Mouse (Mus musculus) limb, embryonic 14.5 days (tissue): Measurements from ENCODE around the gene 4930512M02Rik. TPM values are rescaled to one million over a fixed set of nuclear protein-coding genes. Genes with fewer than 3 reads are reported as not detected.

Experiments
- ATAC-seq: fragments of 200-750 bp; cut with Nextera tagmentation; 2 replicates; pipeline ENCODE4 v1.8.0; 2017; ENCODE audit warnings: low read depth, moderate number of reproducible peaks, moderate TSS enrichment; ENCODE audit not compliant: low FRiP score
- DNase-seq: peaks from one replicate; pipeline ENCODE4 v3.0.0-alpha.2; 2015; ENCODE audit warnings: low spot score
- H3K27ac ChIP-seq: fragments of 300-500 bp; sonication (generic); replicated peaks from 2 replicates; pipeline ENCODE4 v1.5.1; 2014; ENCODE audit warnings: low read depth, mild to moderate bottlenecking, low read length, moderate library complexity, mixed read lengths
- H3K27me3 ChIP-seq: fragments of 300-500 bp; sonication (generic); 2 replicates; pipeline ENCODE4 v1.6.1; 2014; ENCODE audit warnings: low read length, mixed read lengths; ENCODE audit not compliant: control insufficient read depth, insufficient read depth
- H3K36me3 ChIP-seq: fragments of 300-500 bp; sonication (generic); 2 replicates; pipeline ENCODE4 v1.6.1; 2014; ENCODE audit warnings: mild to moderate bottlenecking, low read length, moderate library complexity, mixed read lengths; ENCODE audit not compliant: control insufficient read depth, insufficient read depth
- H3K4me1 ChIP-seq: fragments of 300-500 bp; sonication (generic); 2 replicates; pipeline ENCODE4 v1.6.1; 2014; ENCODE audit warnings: antibody characterized with exemption, low read length, mixed read lengths; ENCODE audit not compliant: control insufficient read depth, insufficient read depth
- H3K4me2 ChIP-seq: fragments of 300-500 bp; sonication (generic); replicated peaks from 2 replicates; pipeline ENCODE4 v1.6.1; 2014; ENCODE audit warnings: low read depth, mild to moderate bottlenecking, low read length, moderate library complexity; ENCODE audit not compliant: severe bottlenecking
- H3K4me3 ChIP-seq: fragments of 300-500 bp; sonication (generic); replicated peaks from 2 replicates; pipeline ENCODE4 v1.5.1; 2014; ENCODE audit warnings: low read length
- H3K9ac ChIP-seq: fragments of 300-500 bp; sonication (generic); 2 replicates; pipeline ENCODE4 v1.6.1; 2014; ENCODE audit warnings: mild to moderate bottlenecking, low read depth, low read length, moderate library complexity; ENCODE audit not compliant: severe bottlenecking
- H3K9me3 ChIP-seq: fragments of 300-500 bp; sonication (generic); 2 replicates; pipeline ENCODE4 v1.6.1; 2016; ENCODE audit warnings: low read length; ENCODE audit not compliant: control insufficient read depth
- POLR2A ChIP-seq: fragments of 200-500 bp; IDR thresholded peaks from 2 replicates; pipeline ENCODE4 v1.8.0; 2012; ENCODE audit warnings: inconsistent platforms, mild to moderate bottlenecking, moderate library complexity, borderline replicate concordance; ENCODE audit not compliant: insufficient read depth, insufficient read length; ENCODE audit errors: extremely low read depth
- WGBS: fragments of 180-500 bp; shearing (Covaris S2); extraction: QIAGEN DNeasy Blood & Tissue Kit; methylation state at CpG from one replicate; pipeline ENCODE4 v1.1.7; 2014; 5-methylcytosine and 5-hydroxymethylcytosine counted together
- polyA plus RNA-seq, 2 experiments: library from polyadenylated mRNA; depleted of rRNA in 1 of 2; stranded (reverse) in 1 of 2; unstranded in 1 of 2; fragments of >200 nt; fragmentation: Nextera tagmentation in 1 of 2; extraction: Ambion mirVana in 1 of 2; gene quantifications; 2 replicates each; pipeline versions ENCODE4 v1.2.1 to v1.2.3; 2012 to 2014

The 4930512M02Rik gene
- polyA plus RNA-seq, 2 experiments: not detected

DNA sequence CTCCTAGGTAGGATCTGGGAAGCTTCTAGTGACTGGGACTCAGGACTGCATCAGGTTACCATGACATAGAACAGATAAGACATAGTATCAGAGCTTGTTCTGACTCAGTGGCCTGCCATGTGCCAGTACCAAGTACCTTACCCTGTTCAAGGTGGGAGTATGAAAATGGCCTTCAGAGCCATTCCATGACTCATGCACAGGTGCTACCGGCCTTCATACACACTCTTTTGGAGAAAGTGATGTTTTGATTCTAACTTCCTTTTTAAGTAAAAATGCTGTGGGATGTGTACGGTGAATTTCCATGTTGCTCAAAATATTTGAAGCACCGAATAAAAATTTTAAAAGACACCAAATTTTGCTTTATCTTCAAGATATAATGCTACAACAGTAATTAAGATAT lies 81.7 kb downstream of the 4930512M02Rik start:
- no peak overlapping the region for H3K4me3 ChIP-seq
- no peaks in the 10 kb centered on the region for H3K27me3 ChIP-seq
- 93% methylated on average over 3 of the region's 3 CpGs for WGBS
- ATAC-seq (no peak), DNase-seq (no peak)
- no peak overlapping the region for H3K27ac ChIP-seq
- no peak for TF ChIP-seq POLR2A
- H3K4me1 ChIP-seq: no peaks in the 10 kb centered on the region
- no peak overlapping the region for H3K9ac ChIP-seq
- H3K4me2 ChIP-seq: no peak overlapping the region
- no peaks in the 10 kb centered on the region for H3K9me3 ChIP-seq
- no peaks in the 10 kb centered on the region for H3K36me3 ChIP-seq

Other genes starting within 250 kb of the 4930512M02Rik start
- gene Spata48, start 165.7 kb downstream of the 4930512M02Rik start, polyA plus RNA-seq (2012; rRNA removed): 0.20 and 0.52 TPM in 2 replicates
- 0.70 and 2.0 TPM in 2 replicates for gene Spata48, start 165.7 kb downstream of the 4930512M02Rik start, polyA plus RNA-seq (2014; fragmentation: Nextera tagmentation; extraction: Ambion mirVana)
- 0.26 and 0.33 TPM in 2 replicates for gene Zpbp, start 165.4 kb downstream of the 4930512M02Rik start, polyA plus RNA-seq (2012; rRNA removed)
- gene Zpbp, start 165.4 kb downstream of the 4930512M02Rik start, polyA plus RNA-seq (2014; fragmentation: Nextera tagmentation; extraction: Ambion mirVana): 0.61 and 0.76 TPM in 2 replicates
- gene Ikzf1, start 57.2 kb upstream of the 4930512M02Rik start, polyA plus RNA-seq (2012; rRNA removed): 5.0 and 7.2 TPM in 2 replicates
- 3.4 and 3.5 TPM in 2 replicates for gene Ikzf1, start 57.2 kb upstream of the 4930512M02Rik start, polyA plus RNA-seq (2014; fragmentation: Nextera tagmentation; extraction: Ambion mirVana)
- gene Fignl1, start 181.1 kb upstream of the 4930512M02Rik start, polyA plus RNA-seq (2012; rRNA removed): 20.0 and 21.2 TPM in 2 replicates
- gene Fignl1, start 181.1 kb upstream of the 4930512M02Rik start, polyA plus RNA-seq (2014; fragmentation: Nextera tagmentation; extraction: Ambion mirVana): 43.2 and 46.5 TPM in 2 replicates